Mouse (Mus musculus): ENCODE results near the gene Gm20708. TPM values are rescaled to one million over a fixed set of nuclear protein-coding genes. Genes with fewer than 3 reads are reported as not detected.

Gm20708 gene
- polyA plus RNA-seq, 1 experiment from 2014 or later, result not detected

DNA sequence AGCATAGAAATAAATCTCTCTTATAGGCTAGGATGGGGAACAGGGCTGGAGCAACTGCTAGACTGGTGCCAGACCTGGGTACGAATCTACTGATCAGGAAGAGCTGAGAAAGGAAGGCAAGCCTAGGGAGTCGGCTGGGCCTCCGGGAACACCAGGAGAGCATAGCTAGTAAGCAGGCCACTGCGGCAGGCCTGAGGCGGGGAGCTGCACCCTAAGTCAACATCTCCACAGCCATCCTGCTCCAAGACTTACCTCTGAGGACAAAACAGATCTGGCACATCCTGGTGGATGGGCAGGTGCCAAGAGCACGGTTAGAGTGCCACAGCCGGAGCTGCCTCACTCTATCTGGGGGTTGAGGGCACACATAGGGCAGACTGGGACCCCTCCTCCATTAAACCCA is 10.7 kb downstream of the Gm20708 start:
- H3K9me3 ChIP-seq (replicated peaks; ENCODE audit: control insufficient read depth, low read length), result no peaks in the 10 kb centered on the region
- WGBS, result 95% methylated on average over 7 of the region's 7 CpGs
- no peak for ATAC-seq (replicated peaks; ENCODE audit: insufficient number of reproducible peaks, low FRiP score, low TSS enrichment, low read depth)

DNA sequence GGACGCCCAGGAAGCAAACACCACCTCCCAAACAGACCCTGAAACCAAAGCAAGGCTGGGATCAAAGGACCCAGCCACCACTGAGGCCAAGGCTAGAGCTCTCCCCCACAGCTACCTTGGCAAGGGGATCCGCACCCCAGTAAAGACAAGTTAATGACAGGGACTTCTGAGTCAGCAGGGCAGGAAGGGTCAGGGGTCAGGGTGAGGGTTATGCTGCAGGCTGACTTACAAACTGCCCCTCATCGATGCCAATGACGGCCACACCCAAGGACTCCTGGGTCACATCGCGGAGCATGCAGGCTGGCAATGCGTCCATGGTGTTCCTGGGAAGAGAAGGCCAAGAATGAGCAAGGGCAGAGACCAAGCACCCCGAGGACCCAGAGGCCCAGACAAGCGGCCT is 12.4 kb downstream of the Gm20708 start:
- 83% methylated on average over 9 of the region's 9 CpGs for WGBS
- Histone ChIP-seq H3K4me1 (ENCODE audit: control insufficient read depth, insufficient read depth, low read length) (peaks cover 3% of the 10 kb centered on the region), H3K36me3 (replicated peaks; ENCODE audit: control insufficient read depth, insufficient read depth, low read depth, low read length) (no peaks in the 10 kb centered on the region; the same call in 1 of the 2 replicates), H3K27ac (replicated peaks; ENCODE audit: low read depth, low read length) (no peak overlapping the region), H3K9me3 (replicated peaks; ENCODE audit: control insufficient read depth, low read length) (no peaks in the 10 kb centered on the region), H3K27me3 (ENCODE audit: control insufficient read depth, insufficient read depth, low read length) (no peaks in the 10 kb centered on the region), H3K9ac (replicated peaks; ENCODE audit: low read length) (no peak overlapping the region), H3K4me2 (ENCODE audit: low read depth, low read length) (no peak overlapping the region), H3K4me3 (ENCODE audit: low read depth, low read length) (no peak overlapping the region)
- DNase-seq (ENCODE audit: low spot score) (no peak), ATAC-seq (replicated peaks; ENCODE audit: insufficient number of reproducible peaks, low FRiP score, low TSS enrichment, low read depth) (no peak)

More for the DNA sequence above, 10.7 kb downstream of the Gm20708 start:
- no peak overlapping the region for H3K4me2 ChIP-seq (ENCODE audit: low read depth, low read length)
- no peak overlapping the region for H3K4me3 ChIP-seq (ENCODE audit: low read depth, low read length)
- H3K27me3 ChIP-seq (ENCODE audit: control insufficient read depth, insufficient read depth, low read length), result no peaks in the 10 kb centered on the region
- DNase-seq (ENCODE audit: low spot score), result no peak
- H3K36me3 ChIP-seq (replicated peaks; ENCODE audit: control insufficient read depth, insufficient read depth, low read depth, low read length), result no peaks in the 10 kb centered on the region; the same call in 1 of the 2 replicates
- H3K4me1 ChIP-seq (ENCODE audit: control insufficient read depth, insufficient read depth, low read length), result no peaks in the 10 kb centered on the region; the same call in 1 of the 2 replicates
- no peak overlapping the region for H3K27ac ChIP-seq (replicated peaks; ENCODE audit: low read depth, low read length)
- H3K9ac ChIP-seq (replicated peaks; ENCODE audit: low read length), result no peak overlapping the region

DNA sequence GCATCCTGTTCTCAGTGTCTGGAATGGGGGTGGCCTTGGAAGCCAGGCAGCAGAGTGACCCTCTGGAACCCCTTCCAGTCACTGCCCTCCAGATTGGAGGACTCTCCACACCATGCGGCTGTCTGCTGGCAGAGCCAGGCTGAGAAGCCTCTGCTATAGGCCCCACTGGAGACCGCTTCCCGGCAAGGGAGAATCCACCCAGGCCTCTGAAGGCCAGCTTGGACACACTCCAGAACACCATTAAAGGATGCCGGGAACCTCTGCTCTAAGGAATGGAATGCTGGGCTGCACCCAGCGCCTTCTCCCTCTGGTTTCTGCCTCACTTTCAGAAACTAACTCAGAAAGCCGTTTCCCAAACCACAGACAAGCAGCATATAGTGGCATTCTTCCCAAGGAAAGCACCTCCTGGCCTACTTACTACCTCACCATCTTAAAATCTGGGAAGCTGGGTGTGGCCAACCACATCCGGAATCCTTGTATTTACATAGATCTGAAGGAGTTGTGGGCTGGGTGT is 13.3 kb downstream of the Gm20708 start:
- Histone ChIP-seq H3K27me3 (ENCODE audit: control insufficient read depth, insufficient read depth, low read length) (no peaks in the 10 kb centered on the region), H3K9ac (replicated peaks; ENCODE audit: low read length) (no peak overlapping the region), H3K27ac (replicated peaks; ENCODE audit: low read depth, low read length) (no peak overlapping the region), H3K9me3 (replicated peaks; ENCODE audit: control insufficient read depth, low read length) (no peaks in the 10 kb centered on the region), H3K4me3 (ENCODE audit: low read depth, low read length) (no peak overlapping the region), H3K36me3 (replicated peaks; ENCODE audit: control insufficient read depth, insufficient read depth, low read depth, low read length) (no peaks in the 10 kb centered on the region; the same call in 1 of the 2 replicates), H3K4me1 (ENCODE audit: control insufficient read depth, insufficient read depth, low read length) (peaks cover 3% of the 10 kb centered on the region), H3K4me2 (ENCODE audit: low read depth, low read length) (no peak overlapping the region)
- 95% methylated on average over 7 of the region's 7 CpGs for WGBS
- DNase-seq (ENCODE audit: low spot score), result no peak
- ATAC-seq (replicated peaks; ENCODE audit: insufficient number of reproducible peaks, low FRiP score, low TSS enrichment, low read depth), result no peak

DNA sequence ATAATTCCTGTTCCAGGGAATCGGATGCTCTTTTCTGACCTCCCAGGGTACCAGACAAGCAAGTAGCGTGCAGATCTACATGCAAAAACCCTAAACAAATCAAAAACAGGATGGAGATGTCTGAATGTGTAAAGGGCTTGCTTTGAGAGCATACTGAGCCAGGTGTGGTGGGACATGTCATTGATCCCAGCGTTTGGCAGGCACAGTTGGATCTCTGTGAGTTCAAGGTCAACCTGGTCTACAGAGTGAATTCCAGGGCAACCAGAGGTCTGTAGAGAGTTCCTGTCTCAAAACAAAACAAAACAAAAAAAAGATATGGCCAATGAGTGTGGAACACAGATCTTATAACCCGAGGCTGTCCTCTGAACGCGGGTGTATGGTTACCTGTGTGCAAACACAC is 13.9 kb downstream of the Gm20708 start:
- no peaks in the 10 kb centered on the region; the same call in 1 of the 2 replicates for H3K36me3 ChIP-seq (replicated peaks; ENCODE audit: control insufficient read depth, insufficient read depth, low read depth, low read length)

DNA sequence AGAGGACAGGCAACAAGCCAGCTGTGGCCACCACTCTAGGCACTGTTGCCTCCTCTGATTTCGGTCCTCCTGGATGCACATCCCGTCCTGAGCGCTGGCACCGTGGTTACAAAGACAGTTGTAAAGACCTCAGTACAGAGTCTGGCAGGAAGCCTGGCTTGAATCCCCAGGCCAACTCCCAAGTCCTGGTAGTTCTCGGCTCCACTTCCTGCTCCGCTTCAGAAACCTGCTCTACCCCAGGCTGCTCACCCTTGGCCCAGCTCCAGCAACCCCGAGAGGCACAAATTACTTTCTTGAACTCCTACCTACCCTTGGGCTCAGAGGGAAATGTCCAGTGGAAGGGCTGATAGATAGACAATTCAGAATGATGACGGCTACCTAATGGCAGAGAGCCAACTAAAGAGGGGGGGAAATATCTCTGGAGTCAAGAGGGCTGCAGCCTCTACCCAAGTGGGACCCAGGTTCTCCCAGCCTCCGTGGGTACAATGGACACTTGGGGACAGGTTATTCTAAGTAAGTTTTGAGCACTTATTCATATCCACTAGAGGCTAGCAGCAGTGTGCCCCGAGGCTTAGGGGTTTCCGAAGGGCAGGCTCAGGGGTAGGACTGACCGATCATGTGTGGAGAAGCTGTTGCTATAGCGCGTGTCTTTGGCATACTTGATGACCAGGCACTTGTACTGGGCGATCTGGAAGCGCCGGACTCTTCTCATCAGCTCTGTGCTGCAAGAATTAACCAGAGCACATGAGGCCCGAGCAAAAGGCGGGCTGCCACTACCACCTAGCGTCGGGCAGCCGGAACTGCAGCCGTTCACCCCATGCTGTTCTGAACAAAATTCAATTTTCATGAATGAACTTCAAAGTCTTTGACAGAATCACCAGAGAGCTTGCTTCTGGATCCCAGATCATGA is 14.8 kb downstream of the Gm20708 start:
- Histone ChIP-seq H3K9ac (replicated peaks; ENCODE audit: low read length) (peak overlapping the region; percentile 81), H3K36me3 (replicated peaks; ENCODE audit: control insufficient read depth, insufficient read depth, low read depth, low read length) (no peaks in the 10 kb centered on the region; the same call in 1 of the 2 replicates), H3K4me3 (ENCODE audit: low read depth, low read length) (peak overlapping the region; percentile 67), H3K4me2 (ENCODE audit: low read depth, low read length) (peak overlapping the region; percentile 62), H3K9me3 (replicated peaks; ENCODE audit: control insufficient read depth, low read length) (no peaks in the 10 kb centered on the region), H3K27ac (replicated peaks; ENCODE audit: low read depth, low read length) (no peak overlapping the region; the same call in 1 of the 2 replicates), H3K4me1 (ENCODE audit: control insufficient read depth, insufficient read depth, low read length) (peaks cover 3% of the 10 kb centered on the region), H3K27me3 (ENCODE audit: control insufficient read depth, insufficient read depth, low read length) (no peaks in the 10 kb centered on the region)
- ATAC-seq (replicated peaks; ENCODE audit: insufficient number of reproducible peaks, low FRiP score, low TSS enrichment, low read depth), result peak; percentile 47; the same call in 1 of the 2 replicates
- WGBS, result 28% methylated on average over 23 of the region's 23 CpGs
- DNase-seq (ENCODE audit: low spot score), result peak; percentile 90

More for the DNA sequence above, 13.9 kb downstream of the Gm20708 start:
- Histone ChIP-seq H3K9ac (replicated peaks; ENCODE audit: low read length) (no peak overlapping the region), H3K9me3 (replicated peaks; ENCODE audit: control insufficient read depth, low read length) (no peaks in the 10 kb centered on the region), H3K4me3 (ENCODE audit: low read depth, low read length) (no peak overlapping the region), H3K4me2 (ENCODE audit: low read depth, low read length) (no peak overlapping the region), H3K27ac (replicated peaks; ENCODE audit: low read depth, low read length) (no peak overlapping the region), H3K4me1 (ENCODE audit: control insufficient read depth, insufficient read depth, low read length) (peaks cover 3% of the 10 kb centered on the region), H3K27me3 (ENCODE audit: control insufficient read depth, insufficient read depth, low read length) (no peaks in the 10 kb centered on the region)
- ATAC-seq (replicated peaks; ENCODE audit: insufficient number of reproducible peaks, low FRiP score, low TSS enrichment, low read depth) (no peak), DNase-seq (ENCODE audit: low spot score) (no peak)
- 88% methylated on average over 6 of the region's 6 CpGs for WGBS

DNA sequence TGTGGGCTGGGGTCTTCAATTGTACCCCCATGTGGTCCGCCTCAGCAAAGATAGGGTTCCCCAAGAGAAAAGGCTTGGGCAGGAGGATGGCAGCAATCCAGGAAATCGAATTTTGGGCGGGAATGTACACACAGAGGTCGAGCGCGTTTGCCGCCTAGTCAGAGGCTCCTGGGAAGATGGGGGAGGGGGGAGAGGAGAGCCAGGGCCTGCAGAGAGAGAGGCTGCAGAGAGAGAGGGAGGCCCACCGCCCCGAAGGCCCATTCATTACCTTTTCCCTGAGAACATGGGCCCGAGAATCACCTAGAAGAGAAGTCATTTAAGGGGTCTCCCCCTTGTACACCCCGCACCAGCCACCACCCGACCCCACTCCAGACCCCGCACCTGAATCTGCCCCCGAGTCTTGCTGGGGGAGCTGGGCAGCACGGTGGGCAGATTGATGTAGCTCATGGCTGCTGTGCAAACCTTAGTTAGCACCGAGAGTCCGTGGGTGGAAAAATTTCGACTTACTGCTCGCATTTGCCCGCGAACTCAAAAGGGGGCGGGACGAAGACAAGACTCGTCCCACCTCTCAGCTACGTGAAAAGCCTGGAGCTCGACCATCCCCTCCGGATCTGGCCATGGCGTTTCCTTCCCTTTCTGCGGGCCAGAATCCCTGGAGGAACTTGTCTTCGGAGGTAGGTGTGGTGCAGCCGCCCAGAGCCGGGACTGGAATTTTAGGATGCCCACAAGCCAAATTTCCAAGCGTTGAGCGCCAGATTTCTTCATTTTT is 16.0 kb downstream of the Gm20708 start, which contains the start of the genes Afmid and Tk1:
TSS of gene Afmid (plus strand) at position 592 of the 769 bp plus-strand sequence.
TSS of gene Tk1 (minus strand) at position 760 of the 769 bp plus-strand sequence.
- peak within 1 kb of the TSS; percentile 62 for H3K4me2 ChIP-seq (ENCODE audit: low read depth, low read length)
- H3K4me3 ChIP-seq (ENCODE audit: low read depth, low read length), result peak within 1 kb of the TSS; percentile 67

DNA sequence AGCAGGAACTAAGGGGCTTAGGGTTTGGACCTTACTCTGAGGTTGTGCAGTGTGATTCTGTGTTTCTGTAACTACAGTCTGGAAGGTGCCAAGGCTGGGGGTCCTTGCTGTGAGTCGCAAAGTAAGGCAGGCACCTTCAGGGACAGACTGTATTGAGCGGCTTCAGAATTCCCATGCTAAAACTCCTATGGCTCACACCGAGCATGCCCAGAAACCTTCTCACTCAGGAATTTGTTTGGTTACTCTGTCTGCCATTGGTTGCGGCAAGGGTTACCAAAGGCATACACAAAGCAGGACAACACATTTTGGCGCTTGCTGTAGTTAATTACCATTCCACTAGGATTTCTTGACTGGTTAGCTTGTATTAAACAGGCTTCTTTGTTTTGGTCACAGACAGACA is 16.7 kb downstream of the Gm20708 start:
- H3K36me3 ChIP-seq (replicated peaks; ENCODE audit: control insufficient read depth, insufficient read depth, low read depth, low read length), result no peaks in the 10 kb centered on the region; the same call in 1 of the 2 replicates
- ATAC-seq (replicated peaks; ENCODE audit: insufficient number of reproducible peaks, low FRiP score, low TSS enrichment, low read depth) (no peak; the same call in 1 of the 2 replicates), DNase-seq (ENCODE audit: low spot score) (peak; percentile 63)

More for the DNA sequence above, 16.0 kb downstream of the Gm20708 start, which contains the start of the genes Afmid and Tk1:
- peak within 1 kb of the TSS; percentile 81 for H3K9ac ChIP-seq (replicated peaks; ENCODE audit: low read length)
- peak within 1 kb of the TSS; percentile 89 for H3K27ac ChIP-seq (replicated peaks; ENCODE audit: low read depth, low read length)
- no peaks in the 10 kb centered on the region; the same call in 1 of the 2 replicates for H3K36me3 ChIP-seq (replicated peaks; ENCODE audit: control insufficient read depth, insufficient read depth, low read depth, low read length)
- H3K9me3 ChIP-seq (replicated peaks; ENCODE audit: control insufficient read depth, low read length), result no peaks in the 10 kb centered on the region
- peak; percentile 94 for DNase-seq (ENCODE audit: low spot score)
- H3K27me3 ChIP-seq (ENCODE audit: control insufficient read depth, insufficient read depth, low read length), result no peaks in the 10 kb centered on the region
- peaks cover 3% of the 10 kb centered on the region for H3K4me1 ChIP-seq (ENCODE audit: control insufficient read depth, insufficient read depth, low read length)
- 0% methylated on average over 34 of the region's 34 CpGs for WGBS
- peak; percentile 45 for ATAC-seq (replicated peaks; ENCODE audit: insufficient number of reproducible peaks, low FRiP score, low TSS enrichment, low read depth)

More for the DNA sequence above, 16.7 kb downstream of the Gm20708 start:
- H3K9me3 ChIP-seq (replicated peaks; ENCODE audit: control insufficient read depth, low read length), result no peaks in the 10 kb centered on the region
- no peaks in the 10 kb centered on the region for H3K27me3 ChIP-seq (ENCODE audit: control insufficient read depth, insufficient read depth, low read length)
- peak overlapping the region; percentile 81 for H3K9ac ChIP-seq (replicated peaks; ENCODE audit: low read length)
- 4% methylated on average over 5 of the region's 5 CpGs for WGBS
- peaks cover 3% of the 10 kb centered on the region for H3K4me1 ChIP-seq (ENCODE audit: control insufficient read depth, insufficient read depth, low read length)
- H3K4me2 ChIP-seq (ENCODE audit: low read depth, low read length), result peak overlapping the region; percentile 62
- H3K27ac ChIP-seq (replicated peaks; ENCODE audit: low read depth, low read length), result peak overlapping the region; percentile 89
- peak overlapping the region; percentile 67 for H3K4me3 ChIP-seq (ENCODE audit: low read depth, low read length)
